Mouse (Mus musculus) ES-CJ7 (cell line): ENCODE measurements around the gene Hint2.

Source experiments
- DNase-seq: peaks from one replicate; pipeline ENCODE4 v3.0.0; 2011; ENCODE audit warnings: low read depth, low spot score

Gene Hint2

GRCm38 (mm10) chr4:43656339-43657109 is at the start of gene Hint2:
Hint2 (minus strand) TSS chr4:43656466.
- peak; percentile 99 for DNase-seq

- DNase-seq = no peak
These were observed 49.7 kb upstream of the Hint2 start for GRCm38 (mm10) chr4:43705991-43706390.

DNA sequence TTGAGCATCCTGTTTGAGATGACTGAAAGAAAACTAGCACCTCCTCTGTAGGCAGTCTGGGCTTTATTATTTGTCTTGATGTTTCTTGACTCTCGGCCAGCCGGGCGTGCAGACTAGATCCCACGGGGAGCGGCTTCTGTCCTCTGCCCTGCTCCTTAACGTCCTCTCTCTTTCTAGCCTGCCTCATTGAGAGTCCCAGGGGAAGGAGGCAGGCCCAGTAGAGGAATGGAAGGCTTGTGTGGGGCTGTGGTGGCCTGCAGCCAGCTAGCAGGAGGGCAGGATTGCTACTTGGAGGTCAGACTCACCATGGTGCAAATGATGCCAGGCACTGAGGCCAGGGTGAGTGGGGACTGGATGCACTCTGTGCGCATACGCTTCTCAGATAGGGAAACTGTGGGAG is 47.6 kb upstream of the Hint2 start:
- DNase-seq = no peak

DNA sequence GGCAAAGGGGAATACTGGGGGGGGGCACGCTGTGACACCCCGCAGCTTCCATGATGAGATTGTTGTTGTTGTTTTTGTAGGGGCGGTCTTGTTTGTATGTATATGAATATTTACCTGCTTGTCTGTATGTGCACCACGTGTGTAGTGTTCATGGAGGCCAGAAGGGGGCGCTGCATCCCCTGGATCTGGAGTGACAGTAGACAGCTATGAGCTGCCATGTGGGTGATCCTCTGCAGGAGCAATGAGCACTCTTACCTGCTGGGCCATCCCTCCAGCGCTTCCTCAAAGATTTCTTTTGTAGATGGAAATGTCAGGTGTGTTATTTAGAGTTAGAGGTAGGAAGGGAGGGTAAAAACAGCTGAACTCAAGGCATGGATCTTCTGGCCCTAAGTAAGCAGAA is 47.2 kb upstream of the Hint2 start:
- DNase-seq = peak; percentile 65

GRCm38 (mm10) chr4:43700707-43701106 is 44.4 kb upstream of the Hint2 start, which contains the start of gene Olfr70:
Olfr70 (minus strand) TSS chr4:43700807.
- DNase-seq = no peak

DNA sequence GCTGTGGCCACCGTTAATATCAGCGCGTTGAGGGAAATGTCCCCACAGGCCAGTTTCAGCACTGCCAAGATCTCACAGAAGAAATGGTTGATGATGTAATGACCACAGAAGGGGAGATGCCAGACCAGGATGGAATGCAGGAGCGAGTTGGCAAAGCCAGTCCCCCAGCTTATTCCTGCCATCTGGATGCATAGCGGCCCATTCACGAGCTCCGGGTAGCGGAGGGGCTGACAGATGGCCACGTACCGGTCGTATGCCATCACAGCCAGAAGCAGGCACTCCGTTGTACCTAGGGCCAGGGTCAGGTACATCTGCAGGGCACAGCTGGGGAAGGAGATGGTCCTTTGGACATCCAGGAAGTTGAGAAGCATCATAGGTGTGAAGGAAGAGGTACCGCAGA is 40.3 kb upstream of the Hint2 start:
- DNase-seq = no peak

DNA sequence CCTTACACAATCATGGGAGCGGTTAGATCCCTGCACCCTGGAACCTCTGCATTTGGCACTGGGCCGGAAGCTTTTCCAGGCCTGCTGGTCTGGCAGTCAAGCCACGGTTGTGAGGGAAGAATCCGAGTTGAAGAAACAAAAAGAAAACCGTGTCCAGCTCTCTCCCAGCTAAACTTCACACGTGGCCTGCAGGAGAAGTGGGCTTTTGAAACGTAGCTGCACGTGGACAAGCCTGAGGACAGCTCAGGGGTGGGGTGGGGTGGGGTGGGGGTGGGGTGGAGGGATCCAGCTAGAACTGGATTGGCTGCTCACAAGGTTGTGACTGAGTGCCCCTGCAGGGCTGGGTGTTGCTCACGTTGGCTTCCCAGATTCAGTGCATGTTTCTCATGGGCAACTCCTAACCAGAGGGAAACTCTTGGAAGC is 39.0 kb upstream of the Hint2 start:
- peak; percentile 43 for DNase-seq

GRCm38 (mm10) chr4:43694439-43695248 is 38.4 kb upstream of the Hint2 start:
- DNase-seq = no peak

DNA sequence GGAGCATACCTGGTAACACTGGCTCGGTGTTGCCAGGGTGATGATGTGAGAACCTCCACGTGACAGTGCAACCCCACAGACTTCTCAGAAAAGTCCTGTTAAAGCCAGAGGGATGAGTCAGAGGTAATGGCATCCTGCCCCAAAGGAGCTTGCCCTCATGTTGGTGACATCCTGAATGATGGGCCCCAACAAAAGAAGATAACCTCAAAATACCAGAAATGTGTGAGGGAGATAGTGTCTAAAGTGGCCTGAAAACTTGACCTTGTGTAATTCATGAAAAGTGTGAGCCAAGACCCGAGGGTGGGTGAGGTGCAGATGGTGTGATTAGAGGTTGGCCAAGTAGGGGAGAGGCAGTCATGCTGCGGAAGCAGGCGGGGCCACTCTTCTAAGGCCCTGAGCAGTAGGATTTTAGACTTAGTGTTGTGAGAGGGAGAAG is 37.6 kb upstream of the Hint2 start:
- no peak for DNase-seq

DNA sequence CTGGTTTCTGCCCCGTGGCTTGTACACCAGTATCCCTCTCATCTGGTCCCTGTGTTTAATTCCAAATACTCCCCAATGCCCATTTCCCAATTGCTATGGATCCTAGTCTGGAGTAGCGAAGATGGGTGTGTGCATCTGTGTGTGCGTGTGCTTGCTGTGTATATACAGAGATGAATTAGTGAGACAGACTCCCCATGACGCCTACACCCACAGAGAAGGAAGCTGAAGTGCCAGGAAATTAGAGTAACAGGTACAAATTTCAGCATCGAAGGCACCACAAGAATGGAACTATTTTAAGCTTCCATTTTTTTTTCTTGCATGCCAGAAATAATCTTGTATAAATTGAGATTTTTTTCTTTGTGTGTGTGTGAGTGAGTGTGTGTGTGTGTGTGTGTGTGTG is 34.8 kb upstream of the Hint2 start:
- no peak for DNase-seq

GRCm38 (mm10) chr4:43690021-43690420 is 33.8 kb upstream of the Hint2 start:
- no peak for DNase-seq

- DNase-seq = no peak
These were observed 23.3 kb upstream of the Hint2 start for GRCm38 (mm10) chr4:43679416-43680043.

DNA sequence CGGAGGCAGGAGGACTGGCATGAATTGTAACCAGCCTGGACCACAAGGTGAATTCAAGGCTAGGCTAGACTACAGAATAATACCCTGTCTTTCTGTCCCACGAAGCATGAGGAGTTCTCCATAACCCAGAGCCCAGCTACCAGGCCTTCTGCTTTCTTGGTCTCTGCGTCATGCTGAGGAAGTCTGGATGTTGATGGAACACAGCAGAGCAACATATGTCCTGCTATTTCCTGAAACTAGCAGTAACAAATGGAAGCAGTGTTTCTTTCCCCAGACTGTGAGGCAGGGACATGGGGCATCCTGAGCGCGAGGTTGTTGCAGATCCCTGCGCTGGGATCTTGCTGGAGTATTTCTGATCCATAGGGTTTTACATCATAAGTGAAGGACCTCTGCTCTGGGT is 22.3 kb upstream of the Hint2 start:
- no peak for DNase-seq

GRCm38 (mm10) chr4:43675608-43676007 is 19.3 kb upstream of the Hint2 start:
- DNase-seq = peak; percentile 32

- DNase-seq = no peak
These were observed 18.7 kb upstream of the Hint2 start for GRCm38 (mm10) chr4:43674974-43675373.

DNA sequence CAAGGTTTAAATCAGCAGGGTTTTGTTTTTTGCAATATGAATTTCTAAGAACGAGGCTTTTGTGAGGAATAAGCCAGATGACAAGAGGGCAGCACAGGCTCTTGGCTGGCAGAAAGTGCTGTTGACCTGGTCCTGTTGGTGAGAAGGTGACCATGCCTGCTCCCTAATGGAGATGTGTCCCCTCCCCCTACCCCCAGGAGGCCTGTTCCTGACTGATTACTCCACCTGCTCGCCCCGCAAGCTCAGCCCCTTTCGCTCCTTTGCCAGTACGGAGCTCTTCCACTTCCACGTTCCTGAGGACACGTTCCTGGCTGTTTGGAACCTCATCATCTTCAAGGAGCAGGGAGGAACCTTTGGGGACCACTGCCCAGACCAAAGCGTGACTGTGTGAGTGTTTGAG is 17.4 kb upstream of the Hint2 start:
- DNase-seq = no peak

DNA sequence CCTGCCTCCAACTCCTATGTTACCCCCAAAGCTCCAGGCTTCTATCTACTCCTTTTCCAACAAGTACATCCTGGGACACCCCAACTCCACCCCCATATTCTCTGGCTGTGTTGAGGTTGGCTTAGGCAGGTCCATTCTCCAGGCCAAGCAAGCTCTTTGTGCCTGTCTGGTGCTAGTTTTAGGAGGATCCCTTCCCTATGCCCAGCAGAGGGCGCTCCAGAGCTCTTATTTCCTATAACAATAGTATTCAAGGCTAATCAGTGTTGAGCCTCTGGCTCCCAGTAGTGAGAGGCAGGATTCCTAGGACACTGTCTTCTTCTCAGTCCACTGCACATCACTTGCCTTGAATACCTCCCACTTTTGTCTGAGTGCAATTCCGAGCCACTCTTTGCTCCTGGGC is 15.8 kb upstream of the Hint2 start:
- peak; percentile 88 for DNase-seq

GRCm38 (mm10) chr4:43669428-43669794 is 13.1 kb upstream of the Hint2 start:
- peak; percentile 32 for DNase-seq

DNA sequence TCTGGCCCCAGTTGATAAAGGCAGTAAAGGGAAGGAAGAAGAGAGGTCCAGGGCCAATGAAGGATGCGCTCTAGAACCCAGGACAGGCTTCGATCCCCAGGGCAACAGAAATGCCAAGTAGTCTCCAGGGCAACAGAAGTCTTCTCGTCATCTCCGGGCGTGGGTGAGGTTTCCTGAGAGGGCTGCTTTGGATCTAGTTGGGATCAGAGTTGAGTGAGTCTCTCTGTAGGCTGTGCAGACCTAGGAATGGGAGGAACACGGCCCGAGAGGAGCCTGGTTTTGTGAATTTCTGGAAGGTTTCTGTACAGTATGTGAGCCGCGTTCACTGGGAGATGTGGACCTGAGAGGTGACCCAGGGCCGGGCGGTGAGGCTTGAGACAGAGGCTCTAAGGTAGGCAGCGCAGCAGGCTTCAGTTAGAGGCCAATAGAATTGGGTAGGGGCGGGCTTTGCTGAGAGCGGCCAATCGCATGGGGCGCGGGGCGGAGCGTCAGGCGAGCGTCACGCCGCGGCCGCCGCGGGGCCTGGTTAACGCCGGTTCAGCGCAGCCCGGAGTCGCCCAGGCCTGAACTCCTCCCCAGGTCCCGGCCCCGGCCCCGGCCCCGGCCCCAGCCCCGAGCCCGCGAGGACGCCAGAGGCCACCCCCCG is 12.6 kb upstream of the Hint2 start, which contains the start of the genes Tmem8b and Fam221b:
Gene Tmem8b (plus strand): TSS at position 190 of the 646 bp plus-strand sequence.
Gene Fam221b (minus strand): TSS at position 364 of the 646 bp plus-strand sequence.
- DNase-seq = peak; percentile 81

DNA sequence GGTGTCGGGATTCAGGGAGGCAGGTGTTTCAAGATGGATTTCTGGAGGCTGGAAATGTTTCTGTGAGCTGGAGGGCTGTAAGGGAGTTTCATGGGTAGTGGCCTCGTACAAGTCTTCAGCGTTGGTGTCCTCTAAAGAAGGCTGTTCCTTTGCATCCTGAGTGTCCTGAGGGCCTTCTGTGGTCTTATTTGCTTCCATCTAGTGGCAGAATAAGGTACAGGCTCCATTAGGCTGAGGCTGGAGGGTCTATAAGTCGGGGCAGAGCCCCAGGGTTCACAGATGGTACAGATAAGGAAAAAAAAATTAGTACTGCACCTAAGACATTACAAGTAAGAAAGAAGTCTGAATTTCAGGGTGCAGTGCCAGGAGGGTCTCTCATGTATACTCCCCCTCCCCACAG is 10.1 kb upstream of the Hint2 start:
- DNase-seq = peak; percentile 48

DNA sequence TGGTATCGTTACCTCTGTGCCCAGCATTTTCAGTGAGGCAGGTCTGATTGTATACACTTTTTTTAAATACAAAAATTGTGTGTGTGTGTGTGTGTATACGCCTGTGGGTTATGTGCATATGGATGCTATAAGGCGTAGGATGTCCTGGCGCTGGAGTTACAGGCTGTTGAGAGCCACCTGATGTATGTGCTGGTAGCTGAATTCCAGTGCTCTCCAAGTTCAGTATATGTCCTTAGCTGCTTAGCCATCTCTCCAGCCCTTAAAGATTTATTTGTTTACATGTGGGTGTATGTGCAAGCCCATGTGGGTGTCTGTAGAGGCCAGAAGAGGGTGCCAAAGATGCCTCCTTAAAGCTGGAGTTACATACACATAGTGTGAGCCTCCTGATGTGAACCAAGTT is 880 bp upstream of the Hint2 start:
- peak; percentile 66 for DNase-seq
